Mouse (Mus musculus) layer of hippocampus, postnatal 25 days (tissue): ENCODE results near the gene Junb. TPM values are rescaled to one million over a fixed set of nuclear protein-coding genes. Genes with fewer than 3 reads are reported as not detected.

Experiments used
- DNase-seq, 2 experiments: peaks; one replicate each; pipeline ENCODE4 v3.0.0; 2022; ENCODE audit warnings: mixed read lengths in 2 of 2, low spot score in 1 of 2; ENCODE audit errors: extremely low spot score in 1 of 2
- microRNA-seq, 2 experiments: library from miRNA; unstranded; fragments of <30 nt; microRNA quantifications; one replicate each; pipeline ENCODE4 v1.2.0; 2021
- total RNA-seq, 2 experiments: library from RNA; stranded (reverse); gene quantifications; 2 replicates each; pipeline ENCODE4 v1.2.3; 2021

The Junb gene
- total RNA-seq, 2 experiments from 2014 or later: 67.9 to 68.8 TPM

GRCm38 (mm10) chr8:84944478-84945160 is 33.9 kb downstream of the Junb start:
- peak; percentile 37 to 62 for DNase-seq

GRCm38 (mm10) chr8:84943699-84944098 is 34.8 kb downstream of the Junb start:
- DNase-seq: no peak

- no peak for DNase-seq
These were observed 40.7 kb downstream of the Junb start for GRCm38 (mm10) chr8:84937620-84938485.

- DNase-seq: peak; percentile 67 to 78
These were observed 41.5 kb downstream of the Junb start, which contains the start of gene Mast1 for GRCm38 (mm10) chr8:84936962-84937546. Gene Mast1 (minus strand): TSS chr8:84937359.

GRCm38 (mm10) chr8:84936041-84936961 is 42.2 kb downstream of the Junb start:
- no peak for DNase-seq

GRCm38 (mm10) chr8:84935489-84935888 is 43.0 kb downstream of the Junb start:
- DNase-seq: no peak

GRCm38 (mm10) chr8:84934860-84935259 is 43.7 kb downstream of the Junb start:
- DNase-seq: no peak

- no peak for DNase-seq
These were observed 44.6 kb downstream of the Junb start for GRCm38 (mm10) chr8:84933767-84934559.

GRCm38 (mm10) chr8:84930582-84930981 is 47.9 kb downstream of the Junb start:
- no peak for DNase-seq

GRCm38 (mm10) chr8:84928456-84929306 is 49.8 kb downstream of the Junb start:
- peak in 1 of 2 experiments; percentile 80 for DNase-seq

GRCm38 (mm10) chr8:84927513-84927912 is 51.0 kb downstream of the Junb start:
- DNase-seq: no peak

- DNase-seq: no peak
These were observed 53.0 kb downstream of the Junb start for GRCm38 (mm10) chr8:84925557-84925956.

Small RNA genes lying within 50 kb of the gene (microRNA-seq; reads per million reads assigned to microRNA genes)
- 3.1 to 3.6 reads per million in 2 experiments for gene Gm24197

Other genes with a start within 250 kb of the Junb start
- gene Nfix, start 178.4 kb downstream of the Junb start, total RNA-seq: 100 to 1,000 TPM; 406 to 477 TPM
- gene Dand5, start 155.9 kb downstream of the Junb start, total RNA-seq: 10 to 100 TPM in 1 of 2 experiments, 1 to 10 TPM in 1; 9.3 to 10.6 TPM
- gene Gadd45gip1, start 147.2 kb downstream of the Junb start, total RNA-seq: 10 to 100 TPM; 23.7 to 27.3 TPM
- gene Rad23a, start 138.1 kb downstream of the Junb start, total RNA-seq: 10 to 100 TPM; 67.0 to 69.7 TPM
- 100 to 1,000 TPM; 473 to 552 TPM for gene Calr, start 131.8 kb downstream of the Junb start, total RNA-seq
- 10 to 100 TPM; 52.4 to 53.3 TPM for gene Farsa, start 121.7 kb downstream of the Junb start, total RNA-seq
- 10 to 100 TPM; 16.5 to 18.0 TPM for gene Syce2, start 106.6 kb downstream of the Junb start, total RNA-seq
- 10 to 100 TPM; 32.4 to 39.7 TPM for gene Gcdh, start 84.8 kb downstream of the Junb start, total RNA-seq
- gene Klf1, start 76.8 kb downstream of the Junb start, total RNA-seq: under 1 TPM in 1 of 2 experiments, not detected in 1; 0.17 TPM
- 1 to 10 TPM; 3.7 to 4.3 TPM for gene Dnase2a, start 70.2 kb downstream of the Junb start, total RNA-seq
- gene Mast1, start 41.4 kb downstream of the Junb start, total RNA-seq: 100 to 1,000 TPM in 1 of 2 experiments, 10 to 100 TPM in 1; 75.7 to 100 TPM
- gene Rtbdn, start 31.7 kb downstream of the Junb start, total RNA-seq: 1 to 10 TPM in 1 of 2 experiments, under 1 TPM in 1; 0.47 to 1.3 TPM
- gene Gm49661, start 9.3 kb downstream of the Junb start, total RNA-seq: not detected
- 100 to 1,000 TPM; 335 to 353 TPM for gene Prdx2, start 9.1 kb downstream of the Junb start, total RNA-seq
- 10 to 100 TPM; 37.1 to 41.5 TPM for gene Rnaseh2a, start 9.0 kb downstream of the Junb start, total RNA-seq
- gene Hook2, start 11.9 kb upstream of the Junb start, total RNA-seq: 1 to 10 TPM; 7.6 to 9.3 TPM
- gene Best2, start 35.8 kb upstream of the Junb start, total RNA-seq: not detected
- 100 to 1,000 TPM; 116 to 128 TPM for gene Asna1, start 46.6 kb upstream of the Junb start, total RNA-seq
- 100 to 1,000 TPM; 130 to 144 TPM for gene Trir, start 48.1 kb upstream of the Junb start, total RNA-seq
- 100 to 1,000 TPM; 145 to 159 TPM for gene Tnpo2, start 58.2 kb upstream of the Junb start, total RNA-seq
- 10 to 100 TPM; 19.7 to 27.8 TPM for gene Fbxw9, start 81.3 kb upstream of the Junb start, total RNA-seq
- not detected for gene Gm5741, start 89.3 kb upstream of the Junb start, total RNA-seq
- gene Dhps, start 93.0 kb upstream of the Junb start, total RNA-seq: 10 to 100 TPM; 57.7 to 62.0 TPM
- gene Wdr83os, start 102.0 kb upstream of the Junb start, total RNA-seq: 10 to 100 TPM; 57.7 to 69.0 TPM
- 10 to 100 TPM; 28.7 to 32.3 TPM for gene Wdr83, start 102.6 kb upstream of the Junb start, total RNA-seq
- gene Man2b1, start 104.6 kb upstream of the Junb start, total RNA-seq: 10 to 100 TPM; 36.1 to 41.8 TPM
- gene Zfp791, start 144.4 kb upstream of the Junb start, total RNA-seq: 1 to 10 TPM; 7.0 to 7.1 TPM
- not detected for gene Cks1brt, start 173.2 kb upstream of the Junb start, total RNA-seq
- gene Olfr371, start 247.3 kb upstream of the Junb start, total RNA-seq: not detected